Mouse (Mus musculus) heart, postnatal 10 days (tissue): ENCODE measurements around the gene Tmx4. TPM values are rescaled to one million over a fixed set of nuclear protein-coding genes. Genes with fewer than 3 reads are reported as not detected.
"Not testable (repeated sequence)": the region's sequence is repeated elsewhere in the genome, so short reads cannot be mapped to it uniquely, and the experiment has no call there.

Experiments used
- DNase-seq, 2 experiments: peaks; one replicate each; pipeline ENCODE4 v3.0.0; 2021
- intact Hi-C: fragments of 180-260 bp; cut with DNase I; formaldehyde crosslinking; loops from one replicate; pipeline ENCODE4 v1.15.1; 2025
- total RNA-seq, 2 experiments: library from RNA; stranded (reverse); gene quantifications; 2 replicates each; pipeline ENCODE4 v1.2.3; 2021

Tmx4 gene
- 10 to 100 TPM; 62.3 to 65.6 TPM for total RNA-seq

DNA sequence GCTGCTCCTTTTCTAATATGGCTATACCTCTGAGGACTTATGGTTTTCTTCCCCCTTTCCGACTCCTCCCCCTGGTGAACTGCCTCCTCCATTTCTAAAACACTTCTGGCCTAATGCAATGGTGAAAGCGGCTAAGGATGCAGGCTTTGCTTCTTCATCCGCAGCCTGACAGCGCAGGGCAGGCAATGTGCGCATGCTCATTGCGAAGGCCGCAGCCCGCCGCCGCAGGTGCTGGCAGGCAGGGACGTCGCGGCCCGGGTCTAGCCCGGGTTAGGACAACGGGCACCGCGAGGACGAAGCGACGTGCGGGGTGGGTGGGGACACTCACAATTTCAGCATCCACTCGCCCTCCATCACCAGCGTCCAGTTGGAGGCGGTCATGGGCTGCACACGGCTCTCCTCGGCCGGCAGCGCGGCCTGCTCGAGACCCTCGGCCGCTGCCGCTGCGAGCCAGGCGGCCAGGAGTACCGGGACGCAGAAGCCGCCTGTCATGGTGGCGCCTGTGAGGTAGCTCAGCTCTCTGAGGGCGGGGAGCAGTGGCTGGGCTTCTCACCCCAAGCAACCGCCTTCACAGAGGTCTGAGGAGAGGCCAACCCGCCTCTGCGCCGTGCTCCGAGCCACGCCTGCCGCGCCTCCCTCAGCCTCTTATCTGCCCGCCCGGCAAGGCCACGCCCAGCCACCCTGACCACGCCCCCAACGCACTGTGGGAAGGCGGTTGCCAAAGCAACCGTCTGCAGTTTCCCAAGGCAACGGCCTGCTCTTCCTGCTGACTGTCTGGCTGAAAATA, at the start of gene Tmx4:
TSS of gene Tmx4 (minus strand) at position 632 of the 787 bp plus-strand sequence.
- DNase-seq, result peak; percentile 99
- intact Hi-C loops, result no loop called here

DNA sequence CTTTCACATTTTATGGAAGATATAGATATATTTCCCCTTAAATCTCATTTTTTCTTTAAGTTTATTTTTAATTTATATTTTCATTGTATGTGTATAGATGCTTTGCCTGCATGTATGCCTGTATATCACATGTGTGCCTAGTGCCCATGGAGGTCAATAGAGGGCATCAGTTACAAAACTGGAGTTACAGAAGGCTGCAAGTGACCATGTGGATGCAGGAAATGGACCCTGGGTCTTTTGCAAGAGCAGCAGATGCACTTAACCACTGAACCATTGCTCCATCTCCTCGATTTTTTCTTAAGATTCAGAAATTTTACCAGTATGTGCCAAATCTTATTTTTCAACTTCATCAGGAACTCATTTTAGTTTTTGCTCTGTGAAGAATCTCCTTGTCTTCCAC, 48.2 kb upstream of the Tmx4 start:
- DNase-seq, result no peak
- intact Hi-C loops, result no loop called here

DNA sequence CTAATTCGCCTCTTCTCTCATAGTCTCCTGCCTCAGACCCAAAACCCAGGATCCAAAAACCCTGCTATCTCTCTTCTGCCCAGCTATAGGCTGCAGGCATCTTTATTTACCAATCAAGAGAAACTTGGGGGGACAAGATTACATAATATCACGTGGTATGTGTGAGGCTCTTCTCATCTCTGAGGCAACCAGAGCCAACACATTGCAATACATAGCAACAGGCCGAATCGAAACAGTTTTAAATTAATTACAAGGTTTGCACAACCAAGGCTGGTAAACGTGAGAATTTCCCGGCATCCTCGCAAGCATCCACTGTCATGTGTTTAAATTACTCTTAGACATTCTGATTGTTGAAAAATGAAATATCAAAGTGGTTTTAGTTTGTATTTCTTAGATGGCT, 47.1 kb upstream of the Tmx4 start:
- intact Hi-C loops, result no loop called here
- DNase-seq, result no peak

DNA sequence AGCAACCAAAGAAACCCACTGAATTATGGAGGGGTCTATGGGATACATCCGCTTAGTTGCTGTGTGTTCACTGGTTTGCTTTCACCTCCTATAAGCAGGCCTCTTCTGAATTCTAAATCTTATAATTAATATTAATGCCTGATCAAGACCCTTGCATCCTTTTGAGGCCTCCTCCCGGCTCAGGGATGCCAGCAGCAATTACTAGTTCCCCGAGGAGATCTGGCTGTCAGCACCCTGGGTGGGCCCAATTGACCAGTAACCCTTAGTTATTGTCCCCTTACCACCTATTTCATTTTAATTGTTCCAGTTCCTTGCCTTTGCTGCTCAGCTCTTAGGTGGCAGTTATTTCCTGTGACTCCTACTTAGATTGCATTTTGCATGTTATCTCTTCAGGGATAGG, 38.4 kb upstream of the Tmx4 start:
- no peak for DNase-seq
- intact Hi-C loops, result loop anchor here (2.0 kb wide), 1 partner anchor 642 kb away; no protein-coding TSS in a partner anchor

DNA sequence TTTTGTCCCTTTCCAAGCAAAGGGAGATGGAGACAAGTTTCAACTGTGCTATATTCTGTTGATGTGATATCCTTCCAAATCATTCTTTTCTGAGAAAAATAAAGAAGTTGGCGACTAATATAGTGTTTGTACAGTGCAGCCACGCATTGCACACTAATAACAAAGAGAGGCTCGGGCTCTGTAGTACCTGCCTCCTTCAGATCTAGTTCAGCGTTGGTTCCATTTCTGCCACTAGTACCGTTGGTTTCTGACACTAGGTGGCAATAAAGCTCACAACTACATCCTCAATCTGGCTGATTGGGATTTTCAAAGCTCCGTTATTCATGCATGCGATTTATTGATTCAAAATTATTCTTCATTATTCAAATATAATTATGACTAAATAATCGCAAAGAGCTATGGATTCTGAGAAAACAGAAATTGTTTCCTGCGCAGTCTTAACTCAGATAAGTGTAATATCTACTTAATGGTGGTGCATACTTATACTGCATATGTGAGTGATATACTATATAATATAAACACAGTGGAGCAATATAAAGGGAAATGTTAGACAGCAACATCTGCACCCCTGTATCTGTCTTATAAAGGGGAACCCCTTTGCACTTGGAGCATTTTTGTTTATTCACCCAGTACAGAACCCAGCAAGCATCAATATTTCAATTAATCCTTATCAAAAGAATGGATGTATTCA, 37.5 kb upstream of the Tmx4 start:
- intact Hi-C loops, result loop anchor here (1.0 kb wide), 2 partner anchors 104 to 647 kb away; no protein-coding TSS in a partner anchor
- DNase-seq, result peak; percentile 27 to 48

DNA sequence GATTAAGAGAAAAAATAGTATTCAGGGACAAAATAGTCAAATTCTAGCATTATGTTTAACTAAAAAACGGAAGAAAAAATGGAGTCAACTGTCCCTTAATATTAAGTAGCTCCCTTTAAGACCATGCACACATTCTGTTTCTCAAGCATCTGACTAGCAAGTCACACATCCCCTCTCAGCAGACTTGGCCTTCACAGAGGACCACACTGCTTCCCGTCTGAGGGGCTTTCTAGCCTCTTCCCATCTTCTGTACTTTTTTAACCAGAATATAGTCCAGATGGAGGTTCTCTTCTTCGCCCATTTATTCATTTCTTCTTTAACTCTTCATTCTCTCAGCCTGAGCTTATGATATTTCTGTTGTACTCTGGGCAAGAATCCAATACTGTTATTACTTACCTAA, 35.6 kb upstream of the Tmx4 start:
- no peak for DNase-seq
- intact Hi-C loops, result loop anchor here (5.0 kb wide), 1 partner anchor 127 kb away; the partner anchor contains the start of gene Hao1

DNA sequence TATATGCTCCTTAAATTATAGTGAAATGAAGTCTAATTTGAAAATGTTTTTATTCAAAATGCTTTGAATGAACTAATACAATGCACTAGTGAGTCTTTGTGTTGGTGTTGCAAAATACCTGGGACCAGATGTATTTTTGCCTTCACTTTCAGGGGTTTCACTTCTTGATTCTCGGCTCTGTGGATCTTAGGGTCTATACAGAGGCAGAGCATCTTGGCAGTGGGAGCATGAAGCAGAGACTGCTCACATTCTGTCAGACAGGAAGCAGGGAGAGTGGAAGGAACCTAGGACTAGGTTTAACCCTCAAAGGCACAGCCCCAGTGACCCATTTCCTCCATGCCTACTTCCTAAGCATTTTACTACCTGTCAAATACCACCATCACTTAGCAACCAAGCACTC, 31.5 kb upstream of the Tmx4 start:
- no peak for DNase-seq
- intact Hi-C loops, result loop anchor here (5.0 kb wide), 1 partner anchor 123 kb away; the partner anchor contains the start of gene Hao1

DNA sequence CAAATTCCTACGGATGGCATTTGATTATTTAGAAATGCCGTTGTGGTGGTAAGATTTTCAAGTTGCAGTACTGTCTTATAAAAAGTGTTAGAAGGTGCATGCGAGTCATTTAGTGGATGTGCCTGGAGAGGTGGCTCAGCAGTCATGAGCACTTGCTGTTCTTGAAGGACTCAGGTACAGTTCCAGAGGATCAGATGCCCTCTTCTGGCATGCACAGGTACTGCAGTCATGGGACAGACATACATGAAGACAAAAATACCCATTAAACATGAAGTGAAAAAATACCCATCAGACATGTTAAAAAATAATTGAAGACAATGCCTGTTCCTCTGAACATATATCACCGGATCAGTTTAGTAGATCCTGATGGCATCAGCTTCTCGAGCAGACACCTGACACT, 29.7 kb upstream of the Tmx4 start:
- intact Hi-C loops, result no loop called here
- DNase-seq, result peak; percentile 35 to 57

DNA sequence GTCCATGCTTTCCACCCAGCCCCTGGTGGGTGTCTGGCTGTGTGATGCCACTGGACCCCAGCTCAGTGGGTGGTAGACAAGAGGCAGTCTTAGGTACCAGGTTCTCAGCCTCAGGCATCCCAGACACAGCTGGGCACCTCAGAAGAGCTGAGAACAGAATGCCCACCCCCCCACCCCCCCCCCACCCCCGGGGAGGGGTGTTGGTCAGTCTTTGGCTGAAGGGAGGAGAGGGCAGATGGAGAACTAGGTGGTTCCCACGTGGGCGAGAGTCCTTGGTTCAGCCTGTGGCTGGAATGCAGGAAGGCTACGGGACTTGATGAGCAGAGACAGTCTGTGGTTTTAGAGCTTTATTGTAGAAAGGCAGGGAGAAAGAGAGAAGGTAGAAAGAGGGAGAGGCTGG, 12.5 kb upstream of the Tmx4 start:
- intact Hi-C loops, result no loop called here
- DNase-seq, result no peak

DNA sequence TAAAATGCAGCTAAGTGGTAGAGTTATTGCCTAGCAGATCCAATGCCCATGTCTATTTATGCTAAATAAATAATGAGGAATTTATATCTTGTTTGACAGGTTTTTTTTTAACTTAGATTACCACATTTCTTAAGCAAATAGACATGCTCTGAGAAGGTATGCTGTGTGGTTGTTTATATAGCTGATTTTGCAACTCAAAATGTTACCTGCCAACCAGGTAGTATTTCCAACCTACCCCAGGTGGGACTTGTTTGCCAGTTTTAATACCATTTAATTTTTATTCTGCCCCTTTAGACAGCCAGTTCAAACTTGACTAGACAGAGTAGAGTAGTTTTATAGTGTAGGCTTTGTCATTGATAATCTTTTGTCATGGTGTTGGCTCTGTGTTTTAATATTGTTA, 10.7 kb upstream of the Tmx4 start:
- no peak for DNase-seq
- intact Hi-C loops, result no loop called here

DNA sequence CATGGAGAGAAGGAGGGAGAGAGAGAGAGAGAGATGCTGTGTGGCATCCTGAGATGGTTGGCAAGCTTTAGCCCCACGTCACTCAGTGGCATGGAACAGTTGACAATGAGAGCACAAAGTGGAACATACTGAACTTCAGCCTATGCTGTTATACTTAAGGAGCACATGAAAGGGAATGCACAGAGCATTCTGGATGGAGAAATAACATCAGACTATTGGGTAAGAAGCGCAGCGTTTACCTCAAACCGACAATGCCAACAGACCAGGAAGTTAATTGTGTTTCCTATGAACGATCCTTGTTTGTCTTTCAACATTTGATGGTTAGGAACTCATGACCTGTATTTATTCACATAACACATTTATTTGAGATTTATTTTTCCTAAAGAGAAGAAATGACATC, 8.8 kb upstream of the Tmx4 start:
- no peak for DNase-seq
- intact Hi-C loops, result no loop called here

DNA sequence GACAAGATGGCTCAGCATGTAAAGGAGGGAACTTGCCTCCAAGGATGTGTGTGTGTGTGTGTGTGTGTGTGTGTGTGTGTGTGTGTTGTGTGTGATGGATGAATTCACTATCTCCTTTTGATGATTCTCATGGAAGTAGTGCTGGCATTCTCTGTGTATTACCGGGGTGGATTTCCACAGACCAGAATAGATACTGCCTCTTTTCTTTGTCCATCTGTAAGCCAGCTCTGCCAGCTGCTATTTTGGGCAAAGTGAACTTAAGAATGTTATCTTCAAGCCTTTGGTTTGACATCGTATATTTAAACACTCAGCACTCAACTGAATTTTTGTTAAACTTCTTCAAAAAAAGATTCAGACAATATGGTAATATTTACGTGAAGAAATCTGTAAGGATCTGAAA, 5.1 kb upstream of the Tmx4 start:
- no peak for DNase-seq
- intact Hi-C loops, result no loop called here

DNA sequence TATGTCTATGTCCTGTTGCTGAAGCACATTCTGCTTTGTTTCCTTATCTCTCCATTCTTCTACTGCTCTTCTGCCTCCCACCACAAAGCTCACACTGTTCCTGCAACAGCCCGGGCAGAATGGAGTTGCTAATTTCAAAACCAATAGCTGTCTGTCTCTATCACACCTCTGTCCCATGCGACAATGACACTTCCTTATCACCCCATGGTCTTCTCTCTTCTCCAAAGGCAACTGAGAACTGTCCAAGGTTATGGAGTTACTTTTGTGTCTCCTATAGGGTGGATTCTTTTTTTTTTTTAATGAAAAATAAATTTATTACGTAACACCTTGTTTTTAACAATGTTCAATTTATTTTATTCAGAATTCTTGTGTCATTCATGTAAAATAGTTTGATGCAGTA, 1.8 kb upstream of the Tmx4 start:
- intact Hi-C loops, result no loop called here
- DNase-seq, result no peak

DNA sequence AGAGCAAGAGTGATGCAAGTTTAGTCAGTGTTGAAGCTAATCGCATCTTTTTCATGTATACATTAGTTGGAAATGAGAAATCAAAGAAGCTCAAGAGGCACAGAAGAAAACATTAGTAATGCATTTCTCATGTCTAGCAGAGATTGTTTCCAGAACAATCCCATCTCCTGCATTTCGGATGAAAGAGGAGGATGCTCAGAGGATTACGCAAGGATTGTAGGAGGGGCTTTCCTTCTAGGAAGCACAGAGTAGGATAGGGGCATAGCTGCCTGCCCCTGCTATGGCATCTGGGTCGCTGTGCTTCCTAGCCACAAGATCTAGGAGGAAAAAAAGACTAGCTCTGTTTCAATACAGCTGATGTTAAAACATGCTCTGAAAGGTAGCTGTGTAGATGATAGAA, 1.2 kb upstream of the Tmx4 start:
- DNase-seq, result no peak
- intact Hi-C loops, result no loop called here

DNA sequence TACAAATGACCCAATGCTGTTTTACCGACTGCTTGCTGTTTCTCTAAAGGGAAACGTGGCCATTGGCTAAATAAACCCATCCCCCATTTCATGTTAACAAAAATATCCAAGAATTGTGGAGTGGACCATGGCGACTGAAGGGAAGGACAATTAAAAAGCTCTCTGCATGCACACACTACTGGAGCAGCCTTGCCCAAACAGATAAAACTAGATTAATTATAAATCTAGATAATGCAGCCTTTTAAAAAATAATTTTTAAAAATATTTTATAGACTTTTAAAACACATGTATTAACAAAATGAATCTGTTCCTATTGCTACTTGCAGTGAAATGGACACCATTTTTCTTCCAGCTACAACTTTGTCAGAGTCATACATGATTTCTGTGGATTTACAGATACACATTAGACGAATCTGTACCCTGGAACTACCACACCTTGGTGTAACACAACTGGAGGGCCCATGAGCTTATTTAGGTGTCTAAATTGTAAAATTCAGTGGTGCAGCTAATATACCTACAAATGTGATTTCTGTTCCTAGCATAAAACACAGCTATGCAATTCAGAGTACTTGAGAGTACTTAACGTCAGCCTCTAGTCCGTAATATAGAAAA, 462 bp upstream of the Tmx4 start:
- DNase-seq, result no peak
- intact Hi-C loops, result no loop called here

DNA sequence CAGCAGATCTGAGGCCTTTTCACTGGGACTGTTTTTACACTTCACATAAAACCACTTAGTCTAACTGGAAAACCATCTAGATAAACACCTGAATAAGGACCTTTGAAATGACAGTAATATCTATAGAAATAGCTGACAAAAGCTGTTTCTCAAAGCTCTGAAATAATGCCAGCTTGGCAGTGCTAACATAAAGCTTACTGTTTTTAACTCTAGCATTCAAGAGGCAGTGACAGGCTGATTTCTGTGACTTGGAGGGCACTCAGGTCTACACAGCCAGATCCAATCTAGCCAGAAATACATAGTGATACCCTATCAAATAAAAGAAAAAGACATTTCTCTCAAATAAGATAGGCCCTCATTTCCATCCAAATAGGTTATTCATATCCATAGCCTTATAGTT, 1.6 kb downstream of the Tmx4 start:
- intact Hi-C loops, result no loop called here
- DNase-seq, result no peak

DNA sequence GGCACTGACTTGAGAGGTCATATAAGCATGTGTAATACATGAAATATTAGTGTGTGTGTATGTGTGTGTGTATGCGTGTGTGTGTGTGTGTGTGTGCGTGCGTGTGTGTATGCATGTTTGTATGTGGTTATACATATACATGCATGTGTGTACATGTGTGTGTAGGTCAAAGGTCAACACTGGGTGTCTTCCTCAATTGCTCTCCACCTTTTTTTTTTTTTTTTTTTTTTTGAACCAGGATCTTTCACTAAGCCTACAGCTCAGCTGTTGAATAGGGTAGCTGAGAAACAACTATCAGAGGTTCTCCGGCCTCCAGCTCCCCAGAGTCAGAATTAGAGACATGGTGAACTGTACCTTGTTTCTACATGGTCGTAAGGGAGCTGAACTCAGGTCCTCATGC, 2.6 kb downstream of the Tmx4 start:
- no peak for DNase-seq
- intact Hi-C loops, result no loop called here

DNA sequence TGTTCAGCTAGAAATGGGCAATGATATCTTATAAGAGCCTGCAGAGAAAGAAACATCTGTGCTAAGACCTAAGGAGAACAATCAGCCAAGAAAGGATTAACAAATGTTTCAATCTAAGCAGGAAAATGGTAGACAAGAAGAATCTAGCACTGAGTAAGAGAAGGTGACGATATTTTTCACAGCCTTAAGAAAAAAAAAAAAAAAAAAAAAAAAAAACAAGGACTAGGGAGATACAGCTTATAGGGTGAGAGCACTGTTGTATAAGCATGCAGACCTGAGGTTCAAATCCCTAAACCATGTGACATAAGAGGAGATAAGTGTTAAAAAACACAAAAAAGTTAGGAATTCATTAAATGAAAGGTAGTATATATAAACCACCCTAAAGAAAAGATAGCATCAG, 3.5 kb downstream of the Tmx4 start:
- intact Hi-C loops, result no loop called here

DNA sequence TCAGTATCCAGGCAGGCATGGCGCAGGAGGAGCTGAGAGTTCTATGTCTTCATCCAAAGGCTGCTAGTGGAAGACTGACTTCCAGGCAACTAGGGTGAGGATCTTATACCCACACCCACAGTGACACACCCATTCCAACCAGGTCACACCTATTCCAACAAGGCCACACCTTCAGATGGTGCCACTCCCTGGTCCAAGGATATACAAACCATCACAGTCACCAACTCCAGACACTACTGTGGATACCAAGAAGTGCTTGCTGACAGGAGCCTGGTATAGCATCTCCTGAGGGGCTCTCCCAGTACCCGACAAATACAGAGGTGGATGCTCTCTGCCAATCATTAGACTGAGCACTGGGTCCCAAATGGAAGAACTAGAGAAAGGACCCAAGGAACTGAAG, 15.4 kb downstream of the Tmx4 start:
- intact Hi-C loops, DNase-seq: not testable (repeated sequence)

More for the DNA sequence above, 3.5 kb downstream of the Tmx4 start:
- no peak for DNase-seq

DNA sequence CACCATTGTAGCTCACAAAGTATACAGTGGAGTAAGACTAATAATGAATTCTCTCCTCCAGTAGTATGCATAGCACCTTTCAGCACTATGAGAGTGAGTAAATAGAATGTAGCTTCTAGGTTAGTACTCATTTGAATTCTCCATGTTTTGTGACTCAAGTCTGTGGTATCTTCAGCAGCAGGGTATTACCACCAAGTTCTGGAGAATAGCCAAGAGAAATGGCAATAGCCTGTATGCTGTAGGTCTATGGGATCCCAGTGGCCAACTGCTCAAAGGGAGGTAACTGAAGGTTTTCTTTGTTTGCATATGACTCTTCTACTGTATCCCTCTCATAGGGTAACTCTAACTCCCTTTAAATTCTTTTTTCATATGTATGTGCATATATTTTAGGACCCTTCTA, 39.0 kb downstream of the Tmx4 start:
- no peak for DNase-seq
- intact Hi-C loops, result no loop called here

DNA sequence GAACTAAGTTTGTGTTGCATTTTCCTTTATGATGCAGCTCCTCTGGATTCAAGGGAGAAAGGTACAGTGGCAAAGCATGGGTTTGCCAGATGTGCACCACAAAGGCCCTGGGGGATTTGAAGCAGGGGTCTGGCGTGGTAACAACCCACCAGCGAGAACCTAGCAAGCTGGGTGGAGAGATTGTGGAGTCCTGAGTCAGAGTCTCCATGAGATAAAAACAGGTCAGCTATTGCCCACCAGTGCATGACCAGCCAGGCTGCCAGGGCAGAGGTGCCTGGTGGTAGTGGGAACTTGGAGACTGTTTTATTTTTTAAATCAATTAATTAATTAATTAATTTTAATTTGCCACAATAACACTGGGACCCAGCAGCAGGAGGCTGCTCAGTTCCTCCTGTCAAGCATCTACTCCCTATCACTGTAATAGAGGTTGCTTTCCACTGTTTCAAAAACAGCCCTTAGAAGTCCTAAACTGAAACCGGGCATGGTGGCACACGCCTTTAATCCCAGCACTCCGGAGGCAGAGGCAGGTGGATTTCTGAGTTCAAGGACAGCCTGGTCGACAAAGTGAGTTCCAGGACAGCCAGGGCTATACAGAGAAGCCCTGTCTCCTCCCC, 52.8 kb downstream of the Tmx4 start:
- DNase-seq, result no peak
- intact Hi-C loops, result no loop called here
